Mouse (Mus musculus) heart, postnatal 0 days (tissue): Measurements from ENCODE around the gene Olfr272.

ENCODE experiments used
- CTCF ChIP-seq: IDR thresholded peaks from 2 replicates; pipeline ENCODE4 v1.5.1; 2016; ENCODE audit warnings: antibody characterized with exemption, control low read depth, low read depth
- EP300 ChIP-seq: IDR thresholded peaks from 2 replicates; pipeline ENCODE4 v1.6.1; 2016; ENCODE audit warnings: antibody characterized with exemption, low read depth

- TF ChIP-seq CTCF, result no peak
- no peak for TF ChIP-seq EP300
Measured at GRCm38 (mm10) chr4:52917311-52917688, 1.7 kb downstream of the Olfr272 start.
